Mouse (Mus musculus): ENCODE data around the gene Cst9. TPM values are rescaled to one million over a fixed set of nuclear protein-coding genes. Genes with fewer than 3 reads are reported as not detected.

Gene Cst9
- polyA plus RNA-seq (2015; fragmentation: Nextera tagmentation; extraction: Ambion mirVana), result not detected in 2 replicates

DNA sequence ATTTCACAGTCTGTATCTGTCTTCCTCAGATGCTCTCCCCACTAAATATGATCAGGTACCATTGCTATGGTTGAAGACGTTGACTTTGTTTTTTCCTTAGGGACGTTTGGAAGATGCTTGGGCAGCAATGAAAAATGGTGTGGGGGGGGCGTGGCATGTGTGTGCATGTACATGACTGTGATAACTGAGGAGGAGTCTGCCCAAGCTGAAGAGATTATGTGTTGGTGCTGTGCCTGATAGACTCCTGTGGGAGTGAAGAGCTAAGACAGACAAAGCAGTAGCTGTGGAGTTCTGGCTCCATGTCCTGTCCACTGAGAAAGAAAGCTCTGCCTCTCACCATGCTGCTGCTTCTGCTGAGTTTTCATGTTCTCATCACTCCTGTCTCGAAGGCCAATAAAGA is at the start of gene Cst9:
TSS of gene Cst9 (plus strand) at position 236 of the 400 bp plus-strand sequence.
- no peaks in the 10 kb centered on the region for H3K4me1 ChIP-seq (ENCODE audit: control insufficient read depth, low read depth, low read length)
- no peaks in the 10 kb centered on the region for H3K36me3 ChIP-seq (ENCODE audit: control insufficient read depth, insufficient read depth)
- no peak within 1 kb of the TSS for H3K4me2 ChIP-seq (ENCODE audit: low read depth, low read length)
- WGBS (ENCODE audit: insufficient replicate concordance), result 41% methylated on average over 4 of the region's 4 CpGs
- H3K4me3 ChIP-seq (ENCODE audit: low read depth, low read length), result no peak within 1 kb of the TSS
- no peaks in the 10 kb centered on the region for H3K27me3 ChIP-seq (ENCODE audit: control insufficient read depth, insufficient read depth, low read depth, low read length)
- H3K27ac ChIP-seq (ENCODE audit: low read length), result no peak within 1 kb of the TSS
- ATAC-seq (ENCODE audit: low read depth), result no peak
- H3K9me3 ChIP-seq (replicated peaks; ENCODE audit: control insufficient read depth, low read length), result no peaks in the 10 kb centered on the region
- H3K9ac ChIP-seq (ENCODE audit: low read depth, low read length), result no peak within 1 kb of the TSS

DNA sequence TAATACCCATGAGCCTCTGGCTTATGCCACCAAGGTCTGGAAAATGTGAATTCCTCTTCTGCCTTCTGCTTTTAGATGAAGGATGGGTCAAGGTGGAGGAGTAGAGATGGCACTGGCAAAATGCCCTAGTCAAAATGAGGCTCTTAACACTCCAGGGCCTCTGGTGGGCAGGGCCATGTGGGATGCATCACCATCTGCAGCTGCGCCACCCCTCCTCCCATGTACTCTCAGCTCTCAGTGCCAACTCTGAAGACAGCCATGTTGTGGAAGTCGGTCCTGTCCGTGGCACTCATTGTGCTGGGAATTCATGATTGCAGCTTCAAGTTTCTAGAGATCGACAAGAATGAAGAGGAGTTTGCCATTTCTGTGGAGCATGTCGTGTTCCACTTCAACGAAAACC is 45.8 kb upstream of the Cst9 start, which contains the start of gene Cst12:
TSS of gene Cst12 (plus strand) at position 220 of the 400 bp plus-strand sequence.
- Histone ChIP-seq H3K4me3 (ENCODE audit: low read depth, low read length) (no peak within 1 kb of the TSS), H3K27ac (ENCODE audit: low read length) (no peak within 1 kb of the TSS), H3K9me3 (replicated peaks; ENCODE audit: control insufficient read depth, low read length) (no peaks in the 10 kb centered on the region), H3K36me3 (ENCODE audit: control insufficient read depth, insufficient read depth) (no peaks in the 10 kb centered on the region), H3K4me1 (ENCODE audit: control insufficient read depth, low read depth, low read length) (no peaks in the 10 kb centered on the region), H3K27me3 (ENCODE audit: control insufficient read depth, insufficient read depth, low read depth, low read length) (no peaks in the 10 kb centered on the region), H3K4me2 (ENCODE audit: low read depth, low read length) (no peak within 1 kb of the TSS), H3K9ac (ENCODE audit: low read depth, low read length) (no peak within 1 kb of the TSS)
- ATAC-seq (ENCODE audit: low read depth), result no peak
- WGBS (ENCODE audit: insufficient replicate concordance), result 75% methylated on average over 6 of the region's 6 CpGs

DNA sequence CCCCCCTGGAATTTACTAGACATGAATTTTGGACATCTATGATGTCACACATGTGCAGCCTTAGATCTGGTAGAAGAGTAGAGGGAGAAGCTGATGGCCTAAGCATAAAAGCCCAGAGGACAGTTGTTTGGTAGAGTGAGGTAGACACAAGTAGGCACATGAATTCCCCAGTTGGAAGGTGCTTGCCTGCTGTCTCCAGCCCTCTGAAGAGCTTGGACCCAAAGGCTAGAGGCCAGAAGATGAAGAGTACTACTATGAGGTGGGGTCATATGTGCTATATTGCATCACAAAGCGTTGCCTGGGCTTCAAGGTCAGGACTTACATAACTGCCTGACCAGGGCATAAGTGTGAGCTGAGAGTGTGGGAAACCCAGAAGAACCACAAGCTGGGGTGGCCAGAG is 36.5 kb upstream of the Cst9 start, which contains the start of gene Cst8:
TSS of gene Cst8 (plus strand) at position 301 of the 400 bp plus-strand sequence.
- 50% methylated on average over 1 of the region's 1 CpGs for WGBS (ENCODE audit: insufficient replicate concordance)
- Histone ChIP-seq H3K4me1 (ENCODE audit: control insufficient read depth, low read depth, low read length) (no peaks in the 10 kb centered on the region), H3K9me3 (replicated peaks; ENCODE audit: control insufficient read depth, low read length) (no peaks in the 10 kb centered on the region), H3K9ac (ENCODE audit: low read depth, low read length) (no peak within 1 kb of the TSS), H3K27me3 (ENCODE audit: control insufficient read depth, insufficient read depth, low read depth, low read length) (no peaks in the 10 kb centered on the region), H3K27ac (ENCODE audit: low read length) (no peak within 1 kb of the TSS), H3K4me3 (ENCODE audit: low read depth, low read length) (no peak within 1 kb of the TSS), H3K4me2 (ENCODE audit: low read depth, low read length) (no peak within 1 kb of the TSS), H3K36me3 (ENCODE audit: control insufficient read depth, insufficient read depth) (no peaks in the 10 kb centered on the region)
- no peak for ATAC-seq (ENCODE audit: low read depth)

DNA sequence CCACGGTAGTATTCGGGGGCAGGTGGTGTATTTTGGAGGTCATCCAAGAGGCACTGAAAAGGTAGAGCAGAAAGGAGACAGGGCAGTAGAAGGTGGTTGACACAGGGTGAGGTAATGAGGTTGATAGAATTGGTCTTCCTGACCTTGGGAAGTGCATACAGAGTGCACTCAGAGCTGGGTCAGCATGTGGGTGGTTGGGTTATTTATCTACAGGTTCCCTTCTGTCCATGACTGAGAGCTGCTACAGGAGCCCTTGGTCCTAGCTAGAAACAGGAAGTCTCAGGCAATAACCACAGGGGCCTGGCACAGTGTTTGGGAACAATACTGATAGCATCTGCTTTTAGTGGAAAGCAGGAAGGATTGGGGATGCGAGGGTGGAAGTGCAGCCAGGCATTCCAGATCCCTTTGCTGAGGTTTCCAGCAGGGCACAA is 33.4 kb upstream of the Cst9 start:
- no peak overlapping the region for H3K4me3 ChIP-seq (ENCODE audit: low read depth, low read length)
- no peak overlapping the region for H3K27ac ChIP-seq (ENCODE audit: low read length)
- 11% methylated on average over 3 of the region's 3 CpGs for WGBS (ENCODE audit: insufficient replicate concordance)
- ATAC-seq (ENCODE audit: low read depth), result peak; percentile 75
- H3K4me2 ChIP-seq (ENCODE audit: low read depth, low read length), result no peak overlapping the region
- no peaks in the 10 kb centered on the region for H3K36me3 ChIP-seq (ENCODE audit: control insufficient read depth, insufficient read depth)
- no peaks in the 10 kb centered on the region for H3K27me3 ChIP-seq (ENCODE audit: control insufficient read depth, insufficient read depth, low read depth, low read length)
- no peaks in the 10 kb centered on the region for H3K9me3 ChIP-seq (replicated peaks; ENCODE audit: control insufficient read depth, low read length)
- H3K4me1 ChIP-seq (ENCODE audit: control insufficient read depth, low read depth, low read length), result no peaks in the 10 kb centered on the region
- H3K9ac ChIP-seq (ENCODE audit: low read depth, low read length), result no peak overlapping the region

DNA sequence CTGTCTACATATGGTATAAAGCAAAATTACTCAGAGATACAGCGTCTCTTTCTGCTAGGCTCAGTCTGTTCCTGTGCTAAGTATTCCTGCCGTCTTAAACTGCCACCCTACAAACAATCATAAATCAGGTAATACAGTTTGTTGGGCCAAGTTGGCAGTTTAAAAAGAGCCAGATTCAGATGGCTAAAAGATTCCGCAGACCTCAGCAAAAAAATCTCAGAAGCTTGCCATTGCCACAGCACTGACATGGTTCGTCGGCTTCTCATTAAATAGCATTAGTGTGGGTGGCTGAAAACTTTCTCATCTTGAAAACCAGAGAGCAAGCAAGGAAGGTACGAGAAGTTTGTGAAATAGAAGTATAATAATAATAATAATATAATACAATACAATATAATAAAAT is 28.3 kb upstream of the Cst9 start:
- WGBS (ENCODE audit: insufficient replicate concordance), result 58% methylated on average over 6 of the region's 6 CpGs
- H3K4me2 ChIP-seq (ENCODE audit: low read depth, low read length), result no peak overlapping the region
- no peak overlapping the region for H3K9ac ChIP-seq (ENCODE audit: low read depth, low read length)

DNA sequence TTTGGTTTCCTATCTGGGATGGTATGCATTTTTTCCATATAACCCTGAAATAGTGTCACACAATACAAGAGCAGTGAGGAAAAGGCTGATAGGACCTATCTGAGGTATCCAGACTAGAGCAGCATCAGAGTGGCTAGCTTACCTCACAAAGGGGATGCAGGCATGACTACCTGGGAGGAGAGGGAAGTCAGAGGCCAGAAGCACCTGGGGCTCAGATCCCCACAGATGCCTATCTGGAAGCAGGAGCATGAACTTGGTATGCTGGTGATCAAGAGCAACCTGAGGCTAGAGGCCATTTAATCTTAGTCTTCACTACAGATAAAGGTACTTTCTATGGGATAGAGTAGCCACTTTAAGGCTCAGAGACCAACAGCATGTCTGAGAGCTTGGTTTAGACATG is 15.0 kb upstream of the Cst9 start, which contains the start of gene Cst13:
TSS of gene Cst13 (plus strand) at position 173 of the 400 bp plus-strand sequence.
- Histone ChIP-seq H3K27ac (ENCODE audit: low read length) (no peak within 1 kb of the TSS), H3K27me3 (ENCODE audit: control insufficient read depth, insufficient read depth, low read depth, low read length) (no peaks in the 10 kb centered on the region), H3K4me3 (ENCODE audit: low read depth, low read length) (no peak within 1 kb of the TSS), H3K4me1 (ENCODE audit: control insufficient read depth, low read depth, low read length) (no peaks in the 10 kb centered on the region), H3K9me3 (replicated peaks; ENCODE audit: control insufficient read depth, low read length) (no peaks in the 10 kb centered on the region), H3K9ac (ENCODE audit: low read depth, low read length) (no peak within 1 kb of the TSS), H3K36me3 (ENCODE audit: control insufficient read depth, insufficient read depth) (no peaks in the 10 kb centered on the region), H3K4me2 (ENCODE audit: low read depth, low read length) (no peak within 1 kb of the TSS)
- ATAC-seq (ENCODE audit: low read depth), result no peak

More for the DNA sequence above, 28.3 kb upstream of the Cst9 start:
- Histone ChIP-seq H3K36me3 (ENCODE audit: control insufficient read depth, insufficient read depth) (no peaks in the 10 kb centered on the region), H3K27ac (ENCODE audit: low read length) (no peak overlapping the region), H3K27me3 (ENCODE audit: control insufficient read depth, insufficient read depth, low read depth, low read length) (no peaks in the 10 kb centered on the region), H3K9me3 (replicated peaks; ENCODE audit: control insufficient read depth, low read length) (no peaks in the 10 kb centered on the region), H3K4me1 (ENCODE audit: control insufficient read depth, low read depth, low read length) (no peaks in the 10 kb centered on the region), H3K4me3 (ENCODE audit: low read depth, low read length) (no peak overlapping the region)
- ATAC-seq (ENCODE audit: low read depth), result no peak

DNA sequence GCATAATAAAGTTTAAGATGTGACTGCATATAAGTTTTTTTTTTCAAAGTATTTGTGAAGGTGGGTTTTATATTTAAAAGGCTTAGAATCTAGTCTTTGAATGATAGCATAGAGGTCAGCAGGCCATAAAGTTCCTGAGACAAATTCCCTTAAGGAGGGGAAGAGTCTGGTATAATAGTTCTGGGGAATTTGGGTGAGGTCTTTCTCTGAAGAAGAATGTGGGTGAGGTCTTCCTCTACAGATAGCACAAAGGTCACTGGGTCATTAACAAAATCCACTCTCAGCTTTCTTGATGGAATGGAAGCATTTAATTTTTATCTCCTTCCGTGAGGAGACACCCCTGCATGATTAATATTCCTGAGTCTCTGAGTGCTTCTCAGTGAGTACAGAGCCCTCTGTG is 9.0 kb upstream of the Cst9 start:
- no peaks in the 10 kb centered on the region for H3K36me3 ChIP-seq (ENCODE audit: control insufficient read depth, insufficient read depth)
- no peak overlapping the region for H3K4me2 ChIP-seq (ENCODE audit: low read depth, low read length)
- H3K9ac ChIP-seq (ENCODE audit: low read depth, low read length), result no peak overlapping the region
- ATAC-seq (ENCODE audit: low read depth), result no peak
- H3K9me3 ChIP-seq (replicated peaks; ENCODE audit: control insufficient read depth, low read length), result no peaks in the 10 kb centered on the region
- no peaks in the 10 kb centered on the region for H3K4me1 ChIP-seq (ENCODE audit: control insufficient read depth, low read depth, low read length)
- 48% methylated on average over 1 of the region's 1 CpGs for WGBS (ENCODE audit: insufficient replicate concordance)
- H3K4me3 ChIP-seq (ENCODE audit: low read depth, low read length), result no peak overlapping the region
- no peaks in the 10 kb centered on the region for H3K27me3 ChIP-seq (ENCODE audit: control insufficient read depth, insufficient read depth, low read depth, low read length)
- no peak overlapping the region for H3K27ac ChIP-seq (ENCODE audit: low read length)

DNA sequence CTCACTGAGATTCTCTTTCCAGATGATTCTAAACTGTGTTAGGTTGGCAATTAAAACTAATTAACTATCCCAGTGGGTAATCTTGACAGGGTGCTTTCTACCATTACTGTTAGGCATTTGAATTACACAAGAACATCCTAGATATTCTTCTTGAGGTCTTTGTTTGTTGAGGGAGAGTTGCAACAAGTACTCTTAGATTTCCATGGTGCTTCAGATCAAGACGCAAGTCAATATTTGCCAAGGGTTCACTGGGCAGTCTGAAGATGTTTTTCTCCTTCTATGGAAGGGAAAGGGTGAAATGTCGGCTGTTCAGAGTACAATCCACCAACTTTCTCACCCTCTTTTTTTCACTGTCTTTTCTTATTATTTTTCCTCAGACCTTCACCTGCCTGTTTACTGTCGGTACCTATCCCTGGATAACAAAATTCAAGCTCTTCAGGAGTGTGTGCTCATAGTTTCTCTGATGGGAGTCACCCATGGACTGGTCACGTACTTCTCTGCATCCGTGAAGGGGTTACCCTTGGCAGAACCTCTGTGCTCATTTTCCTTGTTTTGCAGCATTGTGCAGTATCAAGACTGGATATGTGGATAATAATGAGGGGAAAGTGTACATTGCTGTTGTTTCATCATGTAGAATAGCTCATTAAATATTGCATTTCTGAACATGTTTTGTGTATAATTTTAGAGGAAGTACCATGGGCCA is 3.3 kb downstream of the Cst9 start:
- Histone ChIP-seq H3K9me3 (replicated peaks; ENCODE audit: control insufficient read depth, low read length) (no peaks in the 10 kb centered on the region), H3K27me3 (ENCODE audit: control insufficient read depth, insufficient read depth, low read depth, low read length) (no peaks in the 10 kb centered on the region), H3K27ac (ENCODE audit: low read length) (no peak overlapping the region), H3K4me2 (ENCODE audit: low read depth, low read length) (no peak overlapping the region), H3K4me3 (ENCODE audit: low read depth, low read length) (no peak overlapping the region), H3K4me1 (ENCODE audit: control insufficient read depth, low read depth, low read length) (no peaks in the 10 kb centered on the region), H3K36me3 (ENCODE audit: control insufficient read depth, insufficient read depth) (no peaks in the 10 kb centered on the region), H3K9ac (ENCODE audit: low read depth, low read length) (no peak overlapping the region)
- no peak for ATAC-seq (ENCODE audit: low read depth)
- WGBS (ENCODE audit: insufficient replicate concordance), result 65% methylated on average over 5 of the region's 5 CpGs

DNA sequence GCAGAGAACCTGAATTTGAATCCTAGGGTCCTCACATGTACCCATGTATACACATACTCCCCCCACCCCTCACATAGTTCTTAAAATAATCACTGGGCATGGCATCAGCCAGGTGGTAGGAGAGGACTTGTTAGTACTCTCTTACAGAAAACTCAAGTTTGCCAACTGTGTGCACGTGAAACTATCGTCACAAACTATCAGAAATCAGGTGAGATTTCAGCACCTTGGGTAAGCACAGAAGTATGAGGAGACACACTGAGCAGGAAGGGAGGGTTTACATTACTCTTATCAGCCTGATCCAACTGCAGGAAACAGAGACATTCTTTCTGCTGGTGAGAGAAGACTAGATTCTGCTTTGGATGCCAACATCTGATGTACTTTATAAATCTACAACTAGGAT is 4.3 kb downstream of the Cst9 start:
- 39% methylated on average over 2 of the region's 2 CpGs for WGBS (ENCODE audit: insufficient replicate concordance)
- H3K4me2 ChIP-seq (ENCODE audit: low read depth, low read length), result no peak overlapping the region
- no peaks in the 10 kb centered on the region for H3K27me3 ChIP-seq (ENCODE audit: control insufficient read depth, insufficient read depth, low read depth, low read length)
- H3K27ac ChIP-seq (ENCODE audit: low read length), result no peak overlapping the region
- H3K9ac ChIP-seq (ENCODE audit: low read depth, low read length), result no peak overlapping the region
- ATAC-seq (ENCODE audit: low read depth), result no peak
- no peaks in the 10 kb centered on the region for H3K9me3 ChIP-seq (replicated peaks; ENCODE audit: control insufficient read depth, low read length)
- no peak overlapping the region for H3K4me3 ChIP-seq (ENCODE audit: low read depth, low read length)
- no peaks in the 10 kb centered on the region for H3K4me1 ChIP-seq (ENCODE audit: control insufficient read depth, low read depth, low read length)
- no peaks in the 10 kb centered on the region for H3K36me3 ChIP-seq (ENCODE audit: control insufficient read depth, insufficient read depth)
